Mouse (Mus musculus): ENCODE measurements around the gene Tefm.

DNA sequence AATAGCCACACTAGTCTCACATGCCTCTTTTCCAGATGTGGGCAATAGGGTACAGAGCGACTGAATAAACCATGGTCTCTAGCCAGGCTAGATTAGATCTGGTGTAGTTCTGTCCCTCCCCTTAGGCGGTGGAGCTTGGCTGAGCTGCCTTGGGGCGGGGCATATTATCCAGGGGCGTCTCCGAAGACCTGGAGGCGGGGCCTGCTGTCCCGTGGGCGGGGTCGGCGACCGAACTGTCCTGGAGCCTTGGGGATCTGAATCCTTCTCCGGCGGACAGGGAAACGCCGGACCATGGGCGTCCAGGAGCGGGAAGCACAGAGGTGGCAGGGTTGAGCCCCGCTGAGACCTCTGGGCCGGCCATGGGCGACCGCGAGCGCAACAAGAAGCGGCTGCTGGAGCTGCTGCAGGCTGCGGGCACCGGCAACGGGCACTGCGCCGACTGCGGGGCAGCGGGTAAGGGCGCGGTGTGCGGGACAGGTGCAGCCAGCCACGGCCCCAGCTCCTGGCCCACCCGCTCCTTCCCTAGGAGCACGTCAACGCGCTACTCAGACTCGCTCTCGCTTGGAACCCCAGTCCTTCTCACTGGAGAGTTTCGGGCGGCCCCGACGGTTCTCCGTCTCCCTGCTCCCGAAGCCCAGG is 12.0 kb upstream of the Tefm start, which contains the start of gene Adap2:
- TF ChIP-seq CTCF (IDR thresholded peaks at IDR 0.05; ENCODE audit: insufficient read depth, low read length) (no peak), POLR2A (IDR thresholded peaks at IDR 0.05; ENCODE audit: borderline replicate concordance, extremely low read depth, low read depth, low read length) (peak; percentile 69; the same call in 1 of the 2 replicates)
